Mouse (Mus musculus) thymus, adult 2 months (tissue): ENCODE measurements around the gene Ski.

Experiments
- CTCF ChIP-seq: fragments of 200-500 bp; IDR thresholded peaks from 2 replicates; pipeline ENCODE4 v1.5.1; 2012; ENCODE audit warnings: mild to moderate bottlenecking, control low read depth, low read length, moderate library complexity, borderline replicate concordance; ENCODE audit not compliant: control insufficient read depth, poor library complexity, insufficient read depth; ENCODE audit errors: extremely low read depth
- POLR2A ChIP-seq: fragments of 200-500 bp; IDR thresholded peaks from 2 replicates; pipeline ENCODE4 v1.6.1; 2012; ENCODE audit warnings: mild to moderate bottlenecking, low read length, control low read depth, moderate library complexity; ENCODE audit not compliant: control insufficient read depth, poor library complexity, insufficient read depth; ENCODE audit errors: extremely low read depth

DNA sequence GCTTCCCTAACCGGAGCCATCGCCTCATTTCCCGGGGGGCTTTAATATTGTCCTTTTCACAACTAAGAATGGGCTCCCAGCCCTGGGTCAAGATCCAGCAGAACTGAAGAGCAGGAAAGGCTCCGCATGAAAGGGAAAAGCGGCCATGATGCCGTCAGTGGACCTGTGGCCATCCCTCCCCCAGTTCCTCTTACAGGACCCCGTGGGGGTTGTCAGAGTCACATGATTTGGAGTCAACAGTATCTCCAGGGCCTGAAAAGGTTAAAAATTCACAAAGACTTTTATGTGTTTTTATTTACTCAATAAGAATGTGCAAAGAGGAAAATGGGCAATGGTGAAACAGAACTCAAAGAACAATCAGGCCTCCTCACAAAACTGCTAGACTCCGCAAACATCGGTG is 36.5 kb downstream of the Ski start:
- no peak for TF ChIP-seq POLR2A
- no peak for TF ChIP-seq CTCF
